Mouse (Mus musculus) ES-Bruce4 (cell line): Measurements from ENCODE around the gene Mtln.
A peak's percentile ranks its signal among the peaks of the same experiment; 100 is the strongest.

Experiments used
- CTCF ChIP-seq: IDR thresholded peaks from one replicate; pipeline ENCODE4 v1.8.1; 2011; ENCODE audit warnings: low read depth, low read length
- EP300 ChIP-seq: IDR thresholded peaks from 2 replicates; pipeline ENCODE4 v1.6.1; 2011; ENCODE audit warnings: low read depth, low read length; ENCODE audit not compliant: insufficient read depth
- POLR2A ChIP-seq: IDR thresholded peaks from one replicate; pipeline ENCODE4 v1.8.1; 2011; ENCODE audit warnings: low read length; ENCODE audit not compliant: insufficient read depth

GRCm38 (mm10) chr2:127839425-127839824 lies 47.1 kb upstream of the Mtln start:
- TF ChIP-seq CTCF (no peak), EP300 (peak; percentile 87), POLR2A (no peak)
